Mouse (Mus musculus) kidney, adult 8-10 months (tissue): ENCODE results near the gene S100a16.

Source experiments
- DNase-seq, 2 experiments: peaks; one replicate each; pipeline ENCODE4 v3.0.0; 2022

The S100a16 gene

DNA sequence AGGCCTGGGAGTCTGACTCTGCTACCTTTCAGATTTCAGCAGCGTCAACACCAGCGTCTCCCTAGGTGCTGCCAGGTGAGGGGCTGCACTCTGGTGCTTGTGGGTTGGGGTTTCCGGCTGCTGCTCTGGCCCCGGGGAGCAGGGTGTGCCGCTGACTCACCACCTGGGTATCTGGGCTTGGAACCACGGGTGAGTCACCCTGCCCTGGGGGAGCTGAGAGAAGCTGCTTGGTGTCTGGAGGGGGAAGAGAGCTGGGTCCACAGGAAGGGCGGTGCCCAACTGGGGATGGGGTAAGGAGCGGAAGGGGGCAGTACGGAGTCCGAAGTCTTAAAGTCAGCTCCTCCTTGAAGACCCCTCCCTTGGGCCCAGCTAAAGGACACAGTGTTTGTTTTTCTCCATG, 49.9 kb downstream of the S100a16 start:
- peak in 1 of 2 experiments; percentile 25 for DNase-seq

DNA sequence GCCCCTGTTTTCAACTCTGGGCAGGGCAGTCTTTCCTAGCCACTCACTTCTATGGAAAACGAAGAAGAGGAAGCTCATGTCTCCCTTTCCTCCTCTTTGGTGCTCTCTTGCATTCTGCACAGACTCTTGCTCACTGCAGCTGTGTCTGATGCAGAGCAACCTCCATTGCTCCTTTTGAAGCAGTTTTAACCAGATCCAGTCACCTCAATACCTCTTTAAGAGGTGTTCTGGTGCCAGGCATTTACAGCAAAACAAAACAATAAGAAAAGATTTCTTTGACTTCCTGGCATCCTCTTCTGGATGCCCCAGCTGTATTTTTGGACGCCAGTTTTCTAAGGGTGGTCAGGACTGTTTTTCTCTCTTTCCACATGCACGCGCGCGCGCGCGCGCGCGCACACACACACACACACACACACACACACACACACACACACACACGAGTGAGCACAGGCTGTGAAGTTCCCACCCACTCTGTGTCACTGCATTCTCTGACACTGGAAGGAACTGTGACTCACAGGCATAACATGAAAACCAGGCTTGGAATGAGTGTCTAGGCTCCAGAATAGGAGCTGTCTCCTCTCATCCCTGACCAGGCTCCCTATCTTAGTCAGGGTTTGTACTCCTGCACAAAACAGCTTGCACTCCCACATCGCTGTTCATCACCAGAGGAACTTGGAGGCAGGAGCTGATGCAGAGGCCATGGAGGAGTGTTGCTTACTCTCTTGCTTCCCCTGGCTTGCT, 50.5 kb downstream of the S100a16 start:
- DNase-seq, result no peak

DNA sequence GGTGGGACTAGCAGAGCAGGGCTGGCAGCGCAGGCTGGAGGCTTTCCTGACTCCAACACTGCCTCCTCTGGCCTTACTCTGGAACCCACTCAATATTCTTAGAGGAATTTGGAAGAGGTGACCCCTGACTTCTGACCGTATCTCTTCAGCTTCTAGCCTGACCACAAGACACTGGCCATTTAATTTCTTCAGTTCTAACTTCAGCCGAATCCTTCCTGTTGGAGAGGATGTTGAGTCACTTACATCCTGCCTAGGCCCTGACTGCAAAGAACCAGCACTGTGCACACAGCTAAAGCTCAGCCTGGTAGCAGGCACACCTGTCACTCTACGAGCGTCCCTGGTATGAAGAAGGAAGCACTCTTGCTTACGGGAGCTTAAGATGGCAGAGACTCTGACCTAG, 52.3 kb downstream of the S100a16 start:
- no peak for DNase-seq

- no peak for DNase-seq
Measured at GRCm38 (mm10) chr3:90589947-90590346, 52.9 kb downstream of the S100a16 start, which contains the start of gene S100a2. Gene S100a2, plus strand, starts transcription at chr3:90590247.
